Mouse (Mus musculus): ENCODE results near the gene Aldoc.
"Not testable (repeated sequence)": the region's sequence is repeated elsewhere in the genome, so short reads cannot be mapped to it uniquely, and the experiment has no call there.

GRCm38 (mm10) chr11:78276169-78276568, 46.6 kb upstream of the Aldoc start:
- not testable (repeated sequence) for TF ChIP-seq MAX (IDR thresholded peaks at IDR 0.05); CTCF (IDR thresholded peaks at IDR 0.05; ENCODE audit: control insufficient read depth, insufficient read depth, insufficient read length); FOSL1 (IDR thresholded peaks at IDR 0.05; ENCODE audit: insufficient read depth, low read length, poor library complexity, severe bottlenecking); USF1 (IDR thresholded peaks at IDR 0.05; ENCODE audit: low read depth); MYOD1 (IDR thresholded peaks at IDR 0.05; ENCODE audit: control insufficient read depth, insufficient read length, low read depth)
